Mouse (Mus musculus) limb, embryonic 14.5 days (tissue): ENCODE data around the gene Mki67. TPM values are rescaled to one million over a fixed set of nuclear protein-coding genes. Genes with fewer than 3 reads are reported as not detected.

Experiments
- ATAC-seq: fragments of 200-750 bp; cut with Nextera tagmentation; 2 replicates; pipeline ENCODE4 v1.8.0; 2017; ENCODE audit warnings: low read depth, moderate number of reproducible peaks, moderate TSS enrichment; ENCODE audit not compliant: low FRiP score
- DNase-seq: peaks from one replicate; pipeline ENCODE4 v3.0.0-alpha.2; 2015; ENCODE audit warnings: low spot score
- H3K27ac ChIP-seq: fragments of 300-500 bp; sonication (generic); replicated peaks from 2 replicates; pipeline ENCODE4 v1.5.1; 2014; ENCODE audit warnings: low read depth, mild to moderate bottlenecking, low read length, moderate library complexity, mixed read lengths
- H3K27me3 ChIP-seq: fragments of 300-500 bp; sonication (generic); 2 replicates; pipeline ENCODE4 v1.6.1; 2014; ENCODE audit warnings: low read length, mixed read lengths; ENCODE audit not compliant: control insufficient read depth, insufficient read depth
- H3K36me3 ChIP-seq: fragments of 300-500 bp; sonication (generic); 2 replicates; pipeline ENCODE4 v1.6.1; 2014; ENCODE audit warnings: mild to moderate bottlenecking, low read length, moderate library complexity, mixed read lengths; ENCODE audit not compliant: control insufficient read depth, insufficient read depth
- H3K4me1 ChIP-seq: fragments of 300-500 bp; sonication (generic); 2 replicates; pipeline ENCODE4 v1.6.1; 2014; ENCODE audit warnings: antibody characterized with exemption, low read length, mixed read lengths; ENCODE audit not compliant: control insufficient read depth, insufficient read depth
- H3K4me2 ChIP-seq: fragments of 300-500 bp; sonication (generic); replicated peaks from 2 replicates; pipeline ENCODE4 v1.6.1; 2014; ENCODE audit warnings: low read depth, mild to moderate bottlenecking, low read length, moderate library complexity; ENCODE audit not compliant: severe bottlenecking
- H3K4me3 ChIP-seq: fragments of 300-500 bp; sonication (generic); replicated peaks from 2 replicates; pipeline ENCODE4 v1.5.1; 2014; ENCODE audit warnings: low read length
- H3K9ac ChIP-seq: fragments of 300-500 bp; sonication (generic); 2 replicates; pipeline ENCODE4 v1.6.1; 2014; ENCODE audit warnings: mild to moderate bottlenecking, low read depth, low read length, moderate library complexity; ENCODE audit not compliant: severe bottlenecking
- H3K9me3 ChIP-seq: fragments of 300-500 bp; sonication (generic); 2 replicates; pipeline ENCODE4 v1.6.1; 2016; ENCODE audit warnings: low read length; ENCODE audit not compliant: control insufficient read depth
- POLR2A ChIP-seq: fragments of 200-500 bp; IDR thresholded peaks from 2 replicates; pipeline ENCODE4 v1.8.0; 2012; ENCODE audit warnings: inconsistent platforms, mild to moderate bottlenecking, moderate library complexity, borderline replicate concordance; ENCODE audit not compliant: insufficient read depth, insufficient read length; ENCODE audit errors: extremely low read depth
- WGBS: fragments of 180-500 bp; shearing (Covaris S2); extraction: QIAGEN DNeasy Blood & Tissue Kit; methylation state at CpG from one replicate; pipeline ENCODE4 v1.1.7; 2014; 5-methylcytosine and 5-hydroxymethylcytosine counted together
- polyA plus RNA-seq, 2 experiments: library from polyadenylated mRNA; depleted of rRNA in 1 of 2; stranded (reverse) in 1 of 2; unstranded in 1 of 2; fragments of >200 nt; fragmentation: Nextera tagmentation in 1 of 2; extraction: Ambion mirVana in 1 of 2; gene quantifications; 2 replicates each; pipeline versions ENCODE4 v1.2.1 to v1.2.3; 2012 to 2014

The Mki67 gene
- polyA plus RNA-seq (2012; rRNA removed) (21.9 and 43.1 TPM in 2 replicates), polyA plus RNA-seq (2014; fragmentation: Nextera tagmentation; extraction: Ambion mirVana) (47.7 and 53.5 TPM in 2 replicates)

- peak within 1 kb of the TSS; percentile 82 for H3K4me3 ChIP-seq
- TF ChIP-seq POLR2A, result no peak
- whole genome bisulfite sequencing, result 2% methylated on average over 41 of the region's 82 CpGs
Measured at GRCm38 (mm10) chr7:135715642-135716444, at the start of gene Mki67. Gene Mki67, minus strand, starts transcription at chr7:135716361.

GRCm38 (mm10) chr7:135763311-135763710 lies 47.1 kb upstream of the Mki67 start:
- no peak for TF ChIP-seq POLR2A
- DNase-seq (no peak), ATAC-seq (no peak)
- H3K27ac ChIP-seq, result no peak overlapping the region
- no peak overlapping the region for H3K9ac ChIP-seq
- H3K27me3 ChIP-seq, result no peaks in the 10 kb centered on the region
- H3K36me3 ChIP-seq, result no peaks in the 10 kb centered on the region
- no peak overlapping the region for H3K4me3 ChIP-seq
- 29% methylated on average over 2 of the region's 2 CpGs for WGBS
- peaks cover 2% of the 10 kb centered on the region; the same call in 1 of the 2 replicates for H3K4me1 ChIP-seq
- no peaks in the 10 kb centered on the region for H3K9me3 ChIP-seq
- no peak overlapping the region for H3K4me2 ChIP-seq

More at GRCm38 (mm10) chr7:135715642-135716444, at the start of gene Mki67:
- H3K27ac ChIP-seq, result peak within 1 kb of the TSS; percentile 71
- no peaks in the 10 kb centered on the region for H3K36me3 ChIP-seq
- H3K9me3 ChIP-seq, result no peaks in the 10 kb centered on the region
- ATAC-seq (peak; percentile 55), DNase-seq (peak; percentile 6)
- peak within 1 kb of the TSS; percentile 88 for H3K9ac ChIP-seq
- H3K4me2 ChIP-seq, result peak within 1 kb of the TSS; percentile 82
- H3K27me3 ChIP-seq, result no peaks in the 10 kb centered on the region
- peaks cover 24% of the 10 kb centered on the region for H3K4me1 ChIP-seq

DNA sequence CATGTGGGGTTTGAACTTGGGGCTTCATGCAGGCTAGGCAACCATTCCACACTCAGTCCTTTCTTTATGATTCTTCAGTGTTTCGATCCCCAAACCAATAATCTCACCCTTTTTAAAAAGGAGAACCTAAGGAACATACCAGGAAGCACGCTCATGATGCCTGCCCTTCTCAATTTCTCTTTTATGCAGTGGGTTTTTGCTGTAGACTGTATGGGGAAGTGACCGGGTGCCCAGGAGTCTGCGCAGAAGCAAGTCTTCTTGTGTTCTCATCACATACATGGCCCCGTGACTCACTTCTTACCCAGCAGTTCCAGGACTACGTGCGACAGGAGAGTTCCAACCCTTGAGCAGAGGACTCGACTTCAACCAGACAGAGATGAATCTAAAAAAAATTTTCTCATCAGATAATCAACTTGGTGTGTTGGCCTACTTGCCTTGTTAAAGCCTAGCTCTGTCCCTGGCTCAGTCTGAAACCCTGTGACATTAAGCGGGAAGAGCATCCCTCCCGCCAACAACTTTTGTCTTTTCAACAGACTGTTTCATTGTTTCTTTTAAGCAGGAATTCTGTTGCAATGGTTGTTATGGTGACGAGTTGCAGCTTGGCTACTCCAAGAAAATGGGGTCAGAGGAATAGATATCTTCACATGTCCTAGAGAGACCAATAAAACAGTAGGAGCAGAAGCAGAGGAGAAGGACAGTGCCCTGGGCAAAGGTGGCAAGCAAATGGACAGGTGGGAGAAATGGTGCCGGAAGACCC lies 42.8 kb upstream of the Mki67 start:
- 88% methylated on average over 12 of the region's 12 CpGs for WGBS
- no peaks in the 10 kb centered on the region for H3K36me3 ChIP-seq
- no peaks in the 10 kb centered on the region for H3K27me3 ChIP-seq
- no peaks in the 10 kb centered on the region for H3K9me3 ChIP-seq
- ATAC-seq, result no peak
- no peak overlapping the region for H3K9ac ChIP-seq
- no peak for TF ChIP-seq POLR2A
- H3K27ac ChIP-seq, result no peak overlapping the region
- H3K4me2 ChIP-seq, result no peak overlapping the region
- no peaks in the 10 kb centered on the region for H3K4me1 ChIP-seq
- no peak overlapping the region for H3K4me3 ChIP-seq
- no peak for DNase-seq

GRCm38 (mm10) chr7:135758171-135758570 lies 42.0 kb upstream of the Mki67 start:
- H3K36me3 ChIP-seq, result no peaks in the 10 kb centered on the region
- ATAC-seq, result no peak
- DNase-seq, result no peak
- 73% methylated on average over 4 of the region's 4 CpGs for WGBS
- TF ChIP-seq POLR2A, result no peak
- H3K27ac ChIP-seq, result no peak overlapping the region
- H3K9ac ChIP-seq, result no peak overlapping the region
- H3K27me3 ChIP-seq, result no peaks in the 10 kb centered on the region
- H3K4me2 ChIP-seq, result no peak overlapping the region
- no peaks in the 10 kb centered on the region for H3K4me1 ChIP-seq
- no peak overlapping the region for H3K4me3 ChIP-seq
- H3K9me3 ChIP-seq, result no peaks in the 10 kb centered on the region

- no peaks in the 10 kb centered on the region for H3K36me3 ChIP-seq
- H3K27ac ChIP-seq, result no peak overlapping the region
- no peaks in the 10 kb centered on the region for H3K9me3 ChIP-seq
- H3K4me2 ChIP-seq, result no peak overlapping the region
- no peak for TF ChIP-seq POLR2A
- 85% methylated on average over 6 of the region's 6 CpGs for WGBS
- no peak overlapping the region for H3K9ac ChIP-seq
- DNase-seq, result no peak
- no peaks in the 10 kb centered on the region for H3K4me1 ChIP-seq
- no peaks in the 10 kb centered on the region for H3K27me3 ChIP-seq
- no peak overlapping the region for H3K4me3 ChIP-seq
- ATAC-seq, result no peak
Measured at GRCm38 (mm10) chr7:135756984-135757586, 40.9 kb upstream of the Mki67 start.
